Mouse (Mus musculus) neutrophil, adult 5-6 weeks (primary cell): ENCODE data around the gene Stx12. TPM values are rescaled to one million over a fixed set of nuclear protein-coding genes. Genes with fewer than 3 reads are reported as not detected.

ENCODE experiments used
- ATAC-seq: fragments of 151-379, 151-347 bp; 2 replicates; pipeline ENCODE4 v1.8.0; 2017; ENCODE audit warnings: mild to moderate bottlenecking, moderate TSS enrichment; ENCODE audit not compliant: insufficient number of reproducible peaks, poor library complexity, low FRiP score, severe bottlenecking; ENCODE audit errors: extremely low read depth
- total RNA-seq: library from RNA; stranded (forward); fragments of 200-1000 nt; gene quantifications from 2 replicates; pipeline ENCODE4 v1.2.3, GENCODE M21; 2017

Gene Stx12
- total RNA-seq, 1 experiment from 2014 or later = 34.8 TPM

DNA sequence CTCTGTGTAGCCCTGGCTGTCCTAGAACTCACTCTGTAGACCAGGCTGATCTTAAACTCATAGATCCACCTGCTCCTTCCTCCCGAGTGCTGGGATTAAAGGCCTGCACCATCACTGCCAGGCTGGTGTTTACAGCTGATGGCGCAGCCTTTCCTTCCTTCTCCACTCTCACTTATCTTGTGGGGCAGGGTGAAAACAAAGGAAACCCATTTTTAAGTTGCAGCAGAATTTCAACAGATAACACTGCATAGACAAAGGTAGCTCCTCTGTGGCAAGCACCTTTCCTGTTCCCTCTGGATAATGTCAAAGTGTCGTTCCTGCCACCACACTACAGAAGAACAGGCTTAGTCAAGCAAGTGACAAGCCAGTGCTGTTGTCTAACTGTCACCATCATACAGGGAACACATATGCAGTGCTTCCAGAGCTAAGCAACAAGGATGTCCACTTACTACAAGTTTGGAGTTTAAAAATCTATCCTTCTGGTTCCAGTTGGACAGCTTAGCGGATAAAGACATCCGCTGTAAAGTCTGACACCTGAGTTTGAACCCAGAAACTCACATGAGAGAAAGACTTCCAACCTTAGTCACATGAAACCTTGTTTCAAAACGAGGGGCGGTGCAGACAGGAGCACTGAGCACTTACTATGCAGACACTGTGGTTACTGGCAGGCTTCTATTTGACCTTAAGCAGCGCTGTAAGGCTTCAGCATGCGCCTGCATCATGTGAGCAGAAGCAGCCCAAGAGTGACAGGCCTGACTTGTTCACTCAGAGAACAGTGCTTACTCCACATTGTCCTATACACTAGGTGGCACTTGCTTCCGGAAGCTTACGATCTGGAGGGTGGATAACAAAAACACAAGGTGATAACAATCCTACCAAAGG, 10.6 kb downstream of the Stx12 start:
- no peak for ATAC-seq

GRCm38 (mm10) chr4:132871116-132871515, 13.2 kb downstream of the Stx12 start:
- ATAC-seq = no peak

DNA sequence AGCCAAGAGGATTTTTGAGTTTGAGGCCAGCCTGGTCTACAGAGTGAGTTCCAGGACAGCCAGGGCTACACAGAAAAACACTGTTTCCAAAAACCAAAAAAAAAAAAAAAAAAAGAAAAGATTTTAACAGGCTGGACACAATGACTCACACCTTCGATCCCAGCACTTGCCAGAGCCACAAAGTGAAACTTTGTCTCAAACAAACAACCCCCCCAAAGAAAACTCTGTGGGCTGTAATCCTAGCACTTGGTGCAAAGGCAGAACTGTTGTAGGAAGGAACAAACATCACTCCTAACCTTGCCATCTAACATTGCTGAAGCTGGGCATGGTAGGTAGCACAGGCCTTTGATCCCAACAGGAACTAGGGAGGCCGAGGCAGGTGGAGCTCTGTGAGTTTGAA, 19.5 kb downstream of the Stx12 start:
- no peak for ATAC-seq

DNA sequence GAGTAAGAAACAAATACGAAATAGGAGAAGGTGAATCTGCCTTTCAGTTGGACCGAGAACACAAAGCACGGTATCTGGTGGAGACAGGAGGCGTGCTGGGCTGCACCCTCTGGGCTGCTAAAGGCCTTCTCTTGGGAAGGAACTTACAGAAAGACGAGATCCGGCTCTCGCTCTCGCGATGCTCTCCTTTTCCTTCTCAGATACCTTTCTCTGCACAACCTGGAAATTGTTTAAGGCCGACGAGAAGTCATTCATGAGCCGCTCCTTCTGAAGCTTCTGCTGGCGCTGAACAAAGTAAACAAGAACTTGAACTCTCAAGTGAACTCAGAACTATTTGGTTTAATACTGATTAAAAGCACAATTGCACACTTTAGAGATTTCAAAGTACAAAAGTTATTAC, 21.3 kb downstream of the Stx12 start:
- no peak for ATAC-seq

DNA sequence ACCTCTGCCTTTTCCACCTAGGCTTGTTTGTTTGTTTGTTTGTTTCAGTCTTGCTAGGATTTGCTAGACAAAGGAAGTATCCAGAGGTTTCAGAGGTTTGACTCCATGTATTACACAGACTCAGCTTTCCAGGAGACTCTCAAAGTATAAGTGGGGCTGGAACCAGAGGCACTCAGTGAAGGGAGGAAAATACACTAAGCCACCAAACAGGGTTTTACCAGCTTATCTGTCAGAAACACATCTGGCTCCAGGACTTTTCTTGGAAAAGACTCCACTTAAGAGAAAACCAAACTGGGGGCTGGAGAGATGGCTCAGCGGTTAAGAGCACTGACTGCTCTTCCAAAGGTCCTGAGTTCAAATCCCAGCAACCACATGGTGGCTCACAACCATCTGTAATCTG, 23.4 kb downstream of the Stx12 start:
- ATAC-seq = no peak

GRCm38 (mm10) chr4:132843705-132844071, 40.6 kb downstream of the Stx12 start:
- ATAC-seq = no peak

DNA sequence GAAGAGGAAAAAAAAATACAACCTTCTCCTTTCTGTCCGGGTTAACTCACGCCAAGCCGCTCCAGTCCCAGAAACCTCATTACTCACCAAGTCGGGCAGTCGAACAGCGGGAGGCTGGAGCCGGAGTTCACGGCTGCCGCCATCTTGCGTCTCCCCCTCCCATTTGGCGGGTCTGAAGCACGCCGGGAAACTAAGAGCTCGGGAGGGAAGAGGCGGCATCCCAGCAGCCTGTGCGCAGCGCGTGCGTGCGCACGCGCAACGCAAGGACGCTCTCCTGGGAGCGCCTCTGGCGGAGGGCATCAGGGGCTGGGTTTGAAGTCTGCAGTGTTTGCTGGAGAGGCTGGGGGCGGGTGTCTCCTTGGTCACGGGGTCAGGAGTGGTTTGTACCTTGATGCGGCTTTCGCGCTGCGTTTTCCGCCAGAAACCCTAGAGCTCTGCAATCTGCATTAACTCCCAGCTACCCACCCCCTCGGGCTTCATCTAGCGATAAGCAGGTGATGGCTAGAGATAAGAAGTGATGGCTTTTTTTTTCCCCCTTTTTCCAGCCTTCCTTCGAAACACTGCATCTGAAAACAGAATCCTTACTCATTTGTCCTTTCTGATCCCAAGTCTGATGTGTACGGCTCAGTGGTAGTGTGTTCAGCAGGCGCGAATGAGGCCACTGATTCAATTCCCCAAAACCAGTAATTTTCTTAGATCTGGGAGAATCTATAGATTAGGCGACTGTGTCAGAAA, 41.2 kb downstream of the Stx12 start, which contains the start of gene Ppp1r8:
Ppp1r8 (minus strand) TSS at position 200 of the 735 bp plus-strand sequence.
- peak; percentile 84 for ATAC-seq

DNA sequence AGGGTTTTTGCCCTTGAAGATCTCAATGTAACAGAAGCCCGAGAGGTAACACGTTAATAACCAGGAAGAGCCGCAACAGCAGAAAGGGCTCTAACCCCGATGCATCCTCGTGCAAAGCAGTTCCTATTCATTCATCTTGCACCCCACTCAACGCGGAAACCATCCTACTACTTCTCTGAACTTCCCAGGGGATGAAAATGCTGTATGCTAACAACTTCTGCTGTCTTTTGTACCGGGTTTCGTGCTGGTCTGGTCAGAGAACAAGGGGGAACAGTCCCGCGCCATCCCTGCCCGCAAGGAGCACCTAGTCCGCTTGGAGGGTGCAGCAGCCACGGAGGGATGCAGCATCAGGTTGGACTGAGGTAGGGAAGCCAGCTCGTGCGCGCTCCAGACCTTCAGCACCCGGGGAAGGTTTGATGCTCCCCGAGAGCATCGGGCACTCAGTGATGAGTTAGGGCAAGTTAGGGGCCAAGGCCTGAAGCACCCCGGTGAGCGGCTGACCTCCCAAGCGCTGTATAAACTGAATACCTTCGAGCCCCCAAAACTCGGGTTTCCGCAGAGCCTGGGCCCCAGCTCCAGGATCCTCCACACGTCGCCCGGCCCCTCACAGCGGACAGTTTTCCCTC, 41.9 kb downstream of the Stx12 start:
- no peak for ATAC-seq

DNA sequence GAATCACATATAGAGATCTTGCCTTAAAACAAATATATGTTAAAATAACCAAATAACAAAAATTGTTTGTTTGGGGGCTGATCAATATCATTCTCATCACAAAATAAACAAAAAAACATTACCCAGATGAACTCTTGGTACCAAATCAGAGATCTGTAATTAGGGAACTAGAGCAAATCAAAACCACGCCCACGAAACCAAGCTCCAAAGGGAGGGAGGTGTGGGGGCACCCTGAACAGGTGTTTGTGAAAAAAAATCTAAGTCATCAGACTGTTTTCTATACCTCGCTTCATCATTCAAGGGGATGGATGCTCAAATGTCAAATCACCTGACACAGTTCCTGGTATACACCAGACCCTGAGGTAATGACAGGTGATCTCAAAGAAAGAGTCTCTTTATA, 42.8 kb downstream of the Stx12 start:
- no peak for ATAC-seq

DNA sequence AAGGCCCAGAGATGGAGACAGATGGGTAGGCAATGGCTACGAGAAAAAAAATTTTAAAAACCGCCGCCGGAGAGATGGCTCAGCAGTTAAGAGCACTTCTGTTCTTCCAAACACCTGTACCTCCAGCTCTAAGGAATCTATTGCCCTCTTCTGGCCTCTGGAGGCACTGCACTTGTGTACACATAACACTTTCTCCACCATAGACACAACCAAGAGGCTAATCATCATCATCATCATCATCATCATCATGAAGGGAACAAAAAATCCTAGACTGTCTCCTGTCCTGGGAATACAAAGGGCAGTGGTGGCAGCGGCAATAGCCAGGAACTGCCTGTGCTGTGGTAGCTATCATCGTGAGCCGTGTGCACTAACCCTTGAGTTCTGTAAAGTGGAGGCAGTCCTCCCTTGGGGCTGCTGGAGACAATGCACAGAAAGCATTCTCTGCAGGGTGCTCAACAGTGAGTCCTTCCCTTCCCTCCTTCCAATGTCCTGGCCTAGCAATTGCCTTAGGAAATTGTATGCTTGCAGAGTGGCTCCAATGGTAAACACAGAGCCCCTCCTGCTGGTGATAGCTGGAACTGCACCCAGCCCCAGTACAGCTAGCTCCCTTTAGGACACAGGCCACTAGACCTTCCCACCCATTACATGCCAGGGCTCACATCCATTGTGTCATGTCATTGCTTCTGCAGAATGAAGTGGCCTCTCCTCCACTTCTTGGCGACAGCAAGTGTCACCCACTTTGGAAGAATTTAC, 60.5 kb downstream of the Stx12 start:
- ATAC-seq = peak; percentile 86

DNA sequence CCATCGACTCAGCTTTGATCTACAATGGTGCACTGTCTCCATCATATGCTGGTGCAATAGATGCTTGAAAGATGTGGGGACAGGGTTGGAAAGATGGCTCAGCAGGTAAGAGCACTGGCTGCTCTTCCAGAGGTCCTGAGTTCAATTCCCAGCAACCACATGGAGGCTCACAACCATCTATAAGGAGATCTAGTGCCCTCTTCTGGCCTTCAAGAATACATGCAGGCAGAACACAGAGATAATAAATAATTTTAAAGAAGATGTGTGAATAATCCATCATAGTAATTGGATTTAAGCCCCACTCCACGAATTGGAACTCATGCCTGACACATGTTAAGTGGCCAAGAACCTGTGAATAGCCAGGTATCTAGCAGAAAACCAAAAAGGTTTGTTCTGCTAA, 65.9 kb downstream of the Stx12 start:
- no peak for ATAC-seq

DNA sequence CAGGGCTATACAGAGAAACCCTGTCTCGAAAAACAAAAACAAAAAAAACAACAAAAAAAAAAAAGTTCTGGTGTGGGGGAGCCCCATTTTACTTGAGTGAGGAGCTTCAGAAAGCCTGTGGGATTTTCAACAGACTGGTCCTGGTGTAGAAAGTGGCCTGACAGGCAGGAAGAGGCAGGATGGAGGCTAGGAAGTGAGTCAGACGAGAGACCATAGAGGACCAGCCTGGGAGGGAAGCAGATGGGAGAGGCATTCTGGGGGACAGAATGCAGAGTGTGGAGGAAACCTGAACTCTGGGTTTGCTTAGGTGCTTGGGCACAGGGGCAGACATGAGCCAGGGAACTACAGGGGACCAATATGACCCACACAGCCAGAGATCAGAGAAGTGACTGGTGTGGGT, 67.5 kb downstream of the Stx12 start:
- ATAC-seq = no peak

- no peak for ATAC-seq
Measured at GRCm38 (mm10) chr4:132816404-132816803, 67.9 kb downstream of the Stx12 start.

DNA sequence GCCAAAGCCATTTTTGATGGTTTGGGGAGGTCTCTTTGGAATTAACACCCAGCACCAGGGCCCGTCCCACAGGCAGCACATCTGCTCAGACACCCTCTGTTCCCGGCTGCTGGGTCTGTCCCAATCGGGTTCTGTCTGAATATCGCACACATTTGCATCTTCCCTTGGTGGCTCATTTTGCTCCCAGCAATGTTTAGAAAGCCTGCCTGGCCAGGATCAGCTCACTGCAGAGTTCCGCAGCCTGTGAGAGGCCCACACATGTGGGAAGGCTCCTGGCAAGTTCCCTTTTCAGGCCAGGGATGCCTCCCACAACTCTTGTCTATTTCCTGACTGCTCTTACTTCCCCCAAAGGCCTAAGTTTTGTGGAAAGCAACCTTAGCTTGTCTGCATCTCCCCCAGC, 74.7 kb downstream of the Stx12 start:
- ATAC-seq = no peak

DNA sequence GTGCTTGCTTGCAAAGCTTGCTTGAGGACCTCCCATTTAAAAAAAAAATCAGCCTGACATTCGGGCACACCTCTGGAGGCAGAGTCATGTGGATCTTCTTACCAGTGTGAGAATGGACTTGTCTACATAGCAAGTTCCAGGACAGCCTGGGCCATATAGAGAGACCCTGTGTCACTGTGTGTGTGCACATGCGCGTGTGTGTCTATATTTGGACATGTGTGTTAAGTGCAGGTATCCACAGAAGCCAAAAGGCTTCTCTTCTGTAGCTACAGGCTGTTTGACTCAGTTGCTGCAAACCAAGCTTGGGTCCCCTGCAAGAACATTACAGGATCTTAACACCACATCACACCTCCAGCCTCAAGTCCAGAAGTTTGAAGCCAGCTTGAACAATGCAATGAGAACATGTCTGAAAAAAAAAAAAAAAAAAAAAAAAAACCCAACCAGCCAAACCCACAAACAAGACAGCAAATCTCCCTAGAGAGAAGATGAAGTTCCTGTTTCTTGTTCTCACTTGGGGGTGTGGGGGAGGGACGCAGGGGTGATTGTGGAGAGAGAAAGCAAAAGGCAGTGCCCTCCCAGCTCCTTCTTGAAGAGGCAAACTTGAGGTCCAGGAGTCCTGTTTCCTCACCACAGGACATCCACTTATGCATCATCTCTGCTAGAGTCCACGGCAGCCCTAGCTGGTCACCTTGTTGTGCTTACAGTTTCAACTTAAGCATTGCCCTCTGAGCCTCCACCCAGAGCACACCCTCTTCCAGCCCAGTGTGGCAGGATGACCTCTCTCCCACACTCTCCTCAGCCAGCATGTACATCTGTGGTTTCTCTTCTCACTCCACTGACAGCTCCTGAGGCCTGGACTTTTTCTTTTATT, 76.3 kb downstream of the Stx12 start:
- peak; percentile 82 for ATAC-seq

GRCm38 (mm10) chr4:132806620-132807191, 77.6 kb downstream of the Stx12 start:
- no peak for ATAC-seq

DNA sequence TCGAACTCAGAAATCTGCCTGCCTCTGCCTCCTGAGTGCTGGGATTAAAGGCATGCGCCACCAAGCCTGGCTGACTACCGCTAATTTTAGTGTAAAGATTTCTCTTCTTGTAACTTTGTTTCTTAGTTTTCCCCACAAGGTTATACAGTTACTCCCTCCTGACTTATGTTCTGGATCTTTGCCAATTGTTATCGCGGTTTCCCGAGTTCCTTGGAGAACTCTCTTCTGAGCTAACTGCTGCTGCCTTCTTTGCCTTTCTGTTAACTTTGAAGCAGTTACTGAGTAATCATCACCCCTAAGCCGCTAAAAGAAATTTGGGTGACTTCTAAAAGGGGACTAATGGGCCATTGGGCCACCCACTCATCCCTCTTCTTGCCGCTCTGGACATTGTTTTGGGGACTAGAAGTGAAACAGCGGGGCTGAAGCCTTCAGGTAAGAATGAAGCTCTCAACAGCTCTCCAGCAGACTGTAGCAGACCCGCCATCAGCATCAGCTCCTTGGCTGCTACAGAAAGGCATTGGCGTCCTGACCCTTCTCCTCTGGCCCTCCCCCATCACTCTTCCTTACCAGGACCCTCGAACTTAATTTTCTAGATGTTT, 78.6 kb downstream of the Stx12 start:
- ATAC-seq = no peak

DNA sequence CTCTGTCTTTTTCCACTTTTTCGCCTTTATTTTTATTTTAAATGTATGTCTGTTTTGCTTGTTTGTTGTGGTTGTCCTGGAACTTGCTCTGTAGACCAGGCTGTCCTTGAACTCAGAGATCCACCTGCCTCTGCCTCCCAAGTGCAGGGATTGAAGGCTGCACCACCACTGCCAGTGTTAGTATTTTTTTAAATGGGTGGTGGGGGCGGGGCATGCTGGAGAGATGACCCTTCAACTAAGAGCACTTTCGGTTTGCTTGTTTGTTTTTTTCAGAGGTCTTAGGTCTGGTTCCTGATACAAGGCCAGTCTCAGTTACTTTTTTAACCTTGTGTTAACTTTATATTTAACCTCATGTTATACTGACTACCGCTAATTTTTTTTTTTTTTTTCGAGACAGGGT, 79.2 kb downstream of the Stx12 start:
- no peak for ATAC-seq
